Mouse (Mus musculus): ENCODE measurements around the gene Tmprss7.

- TF ChIP-seq EP300 (IDR thresholded peaks at IDR 0.05; ENCODE audit: low read depth) (no peak), CTCF (IDR thresholded peaks at IDR 0.05; ENCODE audit: low read depth) (no peak)
Measured at GRCm38 (mm10) chr16:45654465-45654864, 39.0 kb downstream of the Tmprss7 start.
